Mouse (Mus musculus) kidney, embryonic 14.5 days (tissue): ENCODE measurements at regions not wholly inside any gene's neighbourhood (a gene's known extent, or its start where the extent isn't known, plus 50 kb on each side); places are given as distances from the start of the nearest gene placed in this dataset.

ENCODE experiments used
- ATAC-seq: fragments of 200-750 bp; cut with Nextera tagmentation; 2 replicates; pipeline ENCODE4 v1.8.0; 2017; ENCODE audit warnings: moderate number of reproducible peaks, mild to moderate bottlenecking, moderate TSS enrichment, moderate library complexity; ENCODE audit not compliant: low FRiP score, low TSS enrichment
- H3K27ac ChIP-seq: fragments of 300-500 bp; sonication (generic); 2 replicates; pipeline ENCODE4 v1.5.1; 2014; ENCODE audit warnings: low read depth, mild to moderate bottlenecking, low read length, moderate library complexity, mixed read lengths
- H3K27me3 ChIP-seq: fragments of 300-500 bp; sonication (generic); 2 replicates; pipeline ENCODE4 v1.6.1; 2014; ENCODE audit warnings: mild to moderate bottlenecking, low read length; ENCODE audit not compliant: control insufficient read depth, insufficient read depth
- H3K36me3 ChIP-seq: fragments of 300-500 bp; sonication (generic); 2 replicates; pipeline ENCODE4 v1.6.1; 2014; ENCODE audit warnings: low read length, mixed read lengths; ENCODE audit not compliant: control insufficient read depth, insufficient read depth
- H3K4me1 ChIP-seq: fragments of 300-500 bp; sonication (generic); 2 replicates; pipeline ENCODE4 v1.6.1; 2014; ENCODE audit warnings: low read length, mixed read lengths; ENCODE audit not compliant: control insufficient read depth, insufficient read depth
- H3K4me2 ChIP-seq: fragments of 300-500 bp; sonication (generic); replicated peaks from 2 replicates; pipeline ENCODE4 v1.6.1; 2014; ENCODE audit warnings: low read depth, mild to moderate bottlenecking, low read length
- H3K4me3 ChIP-seq: fragments of 300-500 bp; sonication (generic); 2 replicates; pipeline ENCODE4 v1.5.1; 2014; ENCODE audit warnings: mild to moderate bottlenecking, low read length
- H3K9ac ChIP-seq: fragments of 300-500 bp; sonication (generic); 2 replicates; pipeline ENCODE4 v1.6.1; 2014; ENCODE audit warnings: low read depth, mild to moderate bottlenecking, low read length, moderate library complexity
- H3K9me3 ChIP-seq: fragments of 300-500 bp; sonication (generic); 2 replicates; pipeline ENCODE4 v1.6.1; 2016; ENCODE audit warnings: low read length; ENCODE audit not compliant: control insufficient read depth
- WGBS: fragments of 180-500 bp; shearing (Covaris S2); extraction: QIAGEN DNeasy Blood & Tissue Kit; methylation state at CpG from one replicate; pipeline ENCODE4 v1.1.7; 2014; 5-methylcytosine and 5-hydroxymethylcytosine counted together

GRCm38 (mm10) chrX:15913795-15914500 is 608.7 kb upstream of the Cypt1 start:
- no peaks in the 10 kb centered on the region for H3K27me3 ChIP-seq
- ATAC-seq, result peak; percentile 57; the same call in 1 of the 2 replicates
- H3K27ac ChIP-seq, result no peak overlapping the region
- H3K4me2 ChIP-seq, result no peak overlapping the region
- H3K4me3 ChIP-seq, result no peak overlapping the region
- 78% methylated on average over 1 of the region's 1 CpGs for WGBS
- no peak overlapping the region for H3K9ac ChIP-seq
- H3K36me3 ChIP-seq, result no peaks in the 10 kb centered on the region
- H3K4me1 ChIP-seq, result no peaks in the 10 kb centered on the region
- H3K9me3 ChIP-seq, result no peaks in the 10 kb centered on the region
